Mouse (Mus musculus): ENCODE results near the gene Pias1.

GRCm38 (mm10) chr9:62829877-62830276 lies 157.8 kb downstream of the Pias1 start:
- TF ChIP-seq CTCF (IDR thresholded peaks at IDR 0.05; ENCODE audit: control insufficient read depth, insufficient read depth, low read length) (no peak), POLR2A (IDR thresholded peaks at IDR 0.05; ENCODE audit: borderline replicate concordance, control insufficient read depth, low read depth, low read length) (no peak)
